Mouse (Mus musculus) left cerebral cortex, postnatal 4 days (tissue): ENCODE results near the gene Fam69a. TPM values are rescaled to one million over a fixed set of nuclear protein-coding genes. Genes with fewer than 3 reads are reported as not detected.
A peak's percentile ranks its signal among the peaks of the same experiment; 100 is the strongest.
"Not testable (repeated sequence)": the region's sequence is repeated elsewhere in the genome, so short reads cannot be mapped to it uniquely, and the experiment has no call there.

Experiments used
- DNase-seq: peaks from one replicate; pipeline ENCODE4 v3.0.0-alpha.2; 2022
- intact Hi-C: fragments of 180-260 bp; cut with DNase I; formaldehyde crosslinking; loops from one replicate; pipeline ENCODE4 v1.15.1; 2025
- total RNA-seq, 2 experiments: library from RNA; stranded (reverse); gene quantifications; 2 replicates each; pipeline ENCODE4 v1.2.3; 2021

The Fam69a gene
- total RNA-seq, 2 experiments from 2014 or later: 36.3 to 37.9 TPM

DNA sequence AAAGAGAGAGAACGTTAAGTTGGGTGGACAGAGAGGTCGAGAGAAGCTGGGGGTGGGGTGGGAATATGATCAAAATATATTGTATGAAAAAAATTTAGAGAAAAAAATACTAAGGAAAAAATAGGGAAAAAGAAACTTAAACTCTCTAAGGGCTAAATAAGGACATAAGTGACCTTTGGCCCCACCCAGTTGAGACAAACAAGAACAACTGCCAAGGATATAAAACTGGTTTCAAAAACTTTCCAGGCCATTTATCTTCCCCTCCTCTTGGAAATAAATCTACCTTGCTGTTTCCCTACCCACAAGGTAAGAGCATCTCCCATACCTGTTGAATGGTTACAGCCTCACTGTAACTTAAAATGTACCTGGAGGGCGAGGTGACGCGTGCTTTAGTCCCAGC, 2.9 kb downstream of the Fam69a start:
- DNase-seq: no peak
- intact Hi-C loops: no loop called here

DNA sequence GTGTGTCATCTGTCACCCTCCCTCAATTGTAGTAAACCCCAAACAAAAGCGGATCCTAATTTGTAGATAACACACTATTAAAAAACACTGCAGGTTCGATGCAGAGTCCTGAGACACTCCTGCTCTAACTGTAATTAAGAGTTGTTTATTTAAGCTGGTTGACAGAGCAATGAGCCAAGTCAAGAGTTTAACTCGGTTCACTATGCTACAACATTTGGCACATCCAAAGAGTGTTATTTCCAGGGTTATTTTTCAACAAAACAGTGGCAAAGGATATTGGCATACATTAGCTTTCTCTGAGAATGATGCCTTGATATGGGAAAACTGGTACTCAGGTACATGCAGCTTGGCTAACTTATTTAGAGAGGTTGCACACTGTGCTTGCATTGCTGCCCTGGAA, 4.9 kb downstream of the Fam69a start:
- intact Hi-C loops: no loop called here
- no peak for DNase-seq

DNA sequence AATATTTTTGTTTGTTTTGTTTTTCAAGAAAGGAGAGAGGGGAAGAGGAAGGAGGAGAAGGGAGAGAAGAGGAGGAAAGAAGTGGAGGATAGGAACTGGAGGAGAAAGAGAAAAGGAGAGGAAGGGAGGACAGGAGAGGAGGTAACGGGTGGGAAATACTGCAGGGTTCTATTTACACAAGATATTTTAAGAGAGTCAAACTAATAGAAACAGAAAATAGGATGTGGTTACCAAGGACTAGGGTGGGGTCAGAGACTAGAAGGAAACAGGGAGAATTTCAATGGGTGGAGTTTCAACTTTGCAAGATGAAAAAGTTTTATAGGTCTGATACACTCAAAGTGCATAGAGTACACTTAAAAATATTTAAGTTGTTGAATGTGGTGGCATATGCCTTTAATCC, 7.0 kb downstream of the Fam69a start:
- no peak for DNase-seq
- intact Hi-C loops: no loop called here

DNA sequence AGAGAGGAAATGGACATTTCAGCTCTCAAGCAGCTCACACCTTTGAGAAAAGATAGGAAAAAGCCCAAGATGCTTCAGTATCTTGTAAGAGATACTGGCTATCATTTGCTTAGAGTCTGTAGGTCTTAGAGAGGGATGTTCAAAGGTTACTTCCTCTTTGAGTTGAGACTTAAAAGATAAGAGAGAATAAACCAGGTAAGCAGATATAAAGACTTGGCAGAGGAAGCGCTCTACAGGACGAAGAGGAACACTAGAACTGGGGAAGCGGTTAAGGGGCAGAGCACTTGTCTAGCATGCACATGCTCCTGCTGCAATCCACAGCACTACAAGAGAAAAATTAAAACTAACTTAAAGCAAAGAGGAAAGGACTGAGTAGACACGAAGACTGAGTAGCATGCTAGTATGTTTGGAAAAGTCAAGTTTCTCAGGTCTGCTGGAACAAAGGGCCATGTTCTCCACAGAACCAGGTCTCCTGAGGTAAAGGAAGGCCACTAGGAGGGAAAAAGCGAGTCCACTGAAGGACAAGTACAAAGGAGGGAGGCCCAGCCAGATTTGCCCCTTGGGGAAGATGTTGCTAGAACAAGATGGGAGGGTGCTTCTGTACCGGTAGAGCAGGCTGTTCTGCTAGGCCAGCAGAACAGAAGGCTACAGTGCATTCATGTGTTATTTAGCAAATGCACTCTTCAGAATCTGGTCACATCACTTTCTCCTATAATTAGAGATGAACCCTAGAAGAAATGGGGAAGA, 8.4 kb downstream of the Fam69a start:
- intact Hi-C loops: no loop called here

DNA sequence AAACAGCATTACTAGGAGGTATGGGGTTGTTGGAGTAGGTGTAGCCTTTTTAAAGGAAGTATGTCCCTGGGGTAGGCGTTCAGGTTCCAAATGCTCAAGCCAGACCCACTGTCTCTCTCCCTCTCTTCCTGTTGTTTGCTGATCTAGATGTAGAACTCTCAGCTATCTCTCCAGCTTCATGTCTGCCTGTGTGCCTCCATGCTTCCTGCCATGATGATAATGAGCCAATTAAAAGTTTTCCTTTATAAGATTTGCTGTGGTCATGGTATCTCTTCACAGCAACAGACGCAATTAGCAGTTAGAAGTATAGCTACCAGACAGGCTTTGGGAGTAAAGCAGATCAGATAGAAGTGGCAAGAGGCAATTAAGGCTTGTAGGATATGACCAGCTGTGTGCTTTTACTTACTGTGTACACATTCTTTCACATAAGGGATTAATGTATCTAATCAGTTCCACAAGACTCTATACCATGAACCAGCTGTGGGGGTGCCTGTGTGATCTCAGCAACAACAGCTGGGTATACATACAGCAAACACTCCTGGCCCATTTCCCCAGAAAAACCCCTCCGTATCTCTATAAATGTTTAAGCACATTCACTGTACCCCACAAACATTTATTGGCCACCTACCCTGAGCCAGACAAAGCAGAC, 9.1 kb downstream of the Fam69a start:
- no peak for DNase-seq
- intact Hi-C loops: no loop called here

More for the DNA sequence above, 8.4 kb downstream of the Fam69a start:
- no peak for DNase-seq

DNA sequence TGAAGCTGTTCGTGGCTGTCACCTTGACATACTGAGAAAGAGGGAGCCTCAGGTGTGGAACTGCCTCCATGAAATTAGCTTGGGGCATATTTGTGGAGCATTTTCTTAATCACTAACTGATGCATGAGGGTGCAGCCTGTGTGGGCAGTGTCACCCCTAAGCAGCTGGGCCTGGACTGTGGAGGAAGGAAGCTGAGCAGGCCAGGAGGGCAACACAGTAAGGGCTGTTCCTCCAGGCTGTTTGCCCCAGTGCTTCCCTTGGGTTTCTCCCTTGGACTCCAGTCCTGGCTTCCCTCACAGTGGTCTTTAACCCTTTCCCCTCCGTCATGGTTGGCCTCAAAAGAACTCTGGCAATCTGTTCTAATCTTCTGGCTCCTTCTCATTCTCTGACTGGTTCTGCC, 13.6 kb downstream of the Fam69a start:
- DNase-seq: no peak
- intact Hi-C loops: no loop called here

DNA sequence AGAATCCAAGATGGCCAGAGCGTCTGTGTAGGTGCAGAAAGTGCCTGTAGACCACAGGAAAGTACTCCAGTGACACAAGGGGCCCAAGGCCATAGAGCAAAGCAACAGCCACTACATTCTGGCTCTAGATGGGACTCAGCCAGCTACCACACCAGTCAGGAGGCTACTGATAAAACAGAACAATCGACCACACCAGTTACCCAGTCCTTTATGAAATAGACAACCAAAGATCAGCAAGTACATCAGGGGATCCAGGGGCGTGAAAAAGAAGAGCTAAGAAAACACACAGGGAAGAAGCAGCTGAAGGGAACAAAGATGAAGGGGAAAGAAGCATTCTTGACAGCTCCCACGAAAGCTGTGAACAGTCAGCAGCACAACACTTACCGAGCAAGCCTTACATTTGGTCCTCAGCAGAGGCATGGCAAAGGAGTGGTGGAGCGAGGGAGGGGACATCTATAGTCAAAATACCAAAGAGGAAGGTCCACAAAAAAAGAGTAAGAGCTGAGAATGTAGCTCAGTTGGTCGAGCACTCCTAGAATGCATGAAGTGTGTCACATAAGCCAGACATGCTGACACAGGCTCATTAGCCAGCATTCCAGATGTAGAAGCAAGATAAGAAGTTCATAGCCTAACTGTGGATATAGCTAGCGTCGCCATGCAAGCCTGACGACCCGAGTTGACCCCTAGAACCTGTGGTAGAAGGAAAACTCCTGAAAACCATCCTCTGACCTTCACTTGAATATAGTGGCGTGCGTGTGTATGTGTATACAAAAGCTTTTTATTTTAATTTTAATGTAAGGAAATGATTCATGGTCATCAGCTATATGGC, 14.2 kb downstream of the Fam69a start:
- intact Hi-C loops: no loop called here
- no peak for DNase-seq

DNA sequence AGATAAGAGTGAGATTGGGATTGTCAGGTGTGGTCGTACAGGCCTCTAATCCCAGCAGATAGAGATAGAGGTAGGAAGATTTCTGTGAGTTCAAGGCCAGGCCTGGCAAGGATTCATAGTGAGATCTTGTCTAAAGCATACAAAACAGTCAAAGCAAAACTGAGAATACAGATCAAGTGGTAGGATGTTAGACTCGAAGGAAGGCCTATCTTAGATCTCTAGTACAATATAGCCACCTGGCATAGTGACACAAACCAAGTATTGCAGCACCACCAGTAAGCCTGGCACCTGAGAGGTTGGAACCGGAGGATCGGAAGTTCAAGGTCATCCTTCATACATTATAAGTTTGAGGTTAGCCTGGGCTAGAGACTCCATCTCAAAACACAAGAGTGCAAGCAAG, 15.8 kb downstream of the Fam69a start:
- intact Hi-C loops: no loop called here
- DNase-seq: no peak

DNA sequence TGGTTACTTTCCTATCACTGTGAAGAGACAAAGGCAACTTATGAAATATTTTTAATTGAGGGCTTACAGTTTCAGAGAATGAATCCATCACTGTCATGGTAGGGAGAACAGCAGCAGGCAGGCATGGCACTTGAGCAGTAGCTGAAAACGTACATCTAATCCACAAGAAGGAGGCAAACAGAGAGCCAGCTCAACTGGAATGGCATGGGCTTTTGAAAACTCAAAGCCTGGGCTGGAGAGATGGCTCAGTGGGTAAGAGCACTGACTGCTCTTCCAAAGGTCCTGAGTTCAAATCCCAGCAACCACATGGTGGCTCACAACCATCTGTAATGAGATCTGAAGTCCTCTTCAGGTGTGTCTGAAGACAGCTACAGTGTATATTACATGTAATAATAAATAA, 17.1 kb downstream of the Fam69a start:
- intact Hi-C loops, DNase-seq: not testable (repeated sequence)

DNA sequence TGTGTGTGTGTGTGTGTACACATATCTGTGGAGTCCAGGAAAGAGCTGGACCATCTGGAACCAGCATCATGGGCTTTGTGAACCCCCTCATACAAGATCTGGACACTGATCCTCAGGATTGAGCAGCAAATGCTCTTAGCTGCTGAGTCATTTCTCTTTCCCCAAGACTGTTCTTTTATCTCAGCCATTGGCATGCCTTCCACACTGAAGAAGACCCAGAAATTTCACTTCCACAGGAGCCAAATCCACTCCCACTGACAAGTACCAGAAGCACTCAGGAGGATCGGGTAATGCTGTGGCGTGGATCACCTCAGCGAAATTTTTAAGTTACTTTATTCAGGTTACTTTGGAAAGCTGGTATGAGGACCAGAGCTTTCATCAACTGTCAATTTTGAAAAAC, 18.8 kb downstream of the Fam69a start:
- intact Hi-C loops: no loop called here
- DNase-seq: no peak

DNA sequence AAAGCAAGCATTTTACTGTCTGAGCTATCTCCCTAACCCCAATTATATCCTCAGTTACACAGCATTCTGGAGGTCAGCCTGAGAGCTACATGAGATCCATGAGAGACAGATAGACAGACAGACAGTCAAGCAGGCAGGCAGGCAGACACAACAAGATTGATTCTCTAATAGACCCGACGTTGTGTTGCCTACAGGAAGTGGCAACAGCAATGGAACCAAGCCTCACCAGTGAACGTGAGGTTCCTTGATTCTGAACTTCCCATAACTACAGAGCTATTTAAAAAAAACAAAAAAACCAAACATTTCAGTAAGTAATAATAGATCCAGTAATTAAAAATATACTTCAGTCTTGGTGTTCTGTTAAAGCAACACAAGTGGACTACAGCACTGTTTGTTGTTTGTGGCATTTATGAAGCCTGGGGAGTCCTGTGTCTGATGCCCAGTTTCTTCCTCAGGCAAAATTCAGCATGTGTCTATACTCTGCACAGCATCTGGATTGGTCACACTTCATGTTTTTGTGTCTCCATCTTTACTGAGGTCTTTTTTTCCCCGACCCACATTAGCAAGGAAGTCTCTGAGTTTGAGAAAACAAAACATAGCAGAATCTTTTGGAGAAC, 19.9 kb downstream of the Fam69a start:
- intact Hi-C loops: no loop called here
- DNase-seq: no peak

DNA sequence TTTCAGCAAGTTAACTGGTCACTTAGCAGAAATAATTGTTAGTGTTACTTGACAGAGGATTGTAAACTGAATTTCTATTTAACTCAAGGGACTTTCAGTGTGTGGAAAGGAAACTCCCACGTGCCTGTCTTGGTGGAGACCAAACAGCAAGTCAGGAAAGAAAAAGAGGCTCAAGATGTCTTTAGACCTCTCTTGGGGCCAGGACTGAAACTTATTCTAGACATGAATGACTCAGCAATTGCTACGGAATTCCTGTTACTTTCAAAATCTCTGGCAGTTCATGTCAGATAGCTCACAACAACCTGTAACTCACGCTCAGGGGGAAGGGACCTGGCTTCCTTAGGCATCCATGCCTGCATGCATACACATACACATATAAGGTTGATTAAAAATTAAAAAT, 20.7 kb downstream of the Fam69a start:
- DNase-seq: no peak
- intact Hi-C loops: no loop called here

DNA sequence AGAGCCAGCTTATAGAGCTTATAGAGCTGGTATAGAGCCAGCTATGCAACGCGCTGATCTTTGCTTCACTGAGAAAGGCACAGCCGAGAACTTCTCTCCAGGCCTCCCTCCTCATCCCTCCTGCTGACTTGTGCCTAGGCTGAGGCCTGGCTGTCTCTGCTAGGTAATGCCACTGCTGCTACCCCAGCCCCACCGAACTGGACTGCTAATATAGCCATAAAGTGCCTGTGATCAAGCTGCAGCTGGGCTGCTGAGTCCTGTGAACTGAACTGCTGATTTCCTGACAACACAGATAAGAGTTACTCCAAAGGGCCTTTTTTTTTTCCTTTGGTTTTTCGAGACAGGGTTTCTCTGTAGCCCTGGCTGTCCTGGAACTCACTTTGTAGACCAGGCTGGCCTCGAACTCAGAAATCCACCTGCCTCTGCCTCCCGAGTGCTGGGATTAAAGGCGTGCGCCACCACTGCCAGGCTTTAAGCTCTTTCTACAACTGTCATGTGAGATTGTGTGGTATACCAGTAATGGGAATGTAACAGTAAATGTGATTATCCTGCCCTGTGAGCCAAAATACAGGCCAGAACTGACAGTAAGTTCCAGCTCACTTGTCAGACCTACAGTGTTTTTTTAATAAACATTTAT, 21.4 kb downstream of the Fam69a start:
- intact Hi-C loops: no loop called here
- no peak for DNase-seq

DNA sequence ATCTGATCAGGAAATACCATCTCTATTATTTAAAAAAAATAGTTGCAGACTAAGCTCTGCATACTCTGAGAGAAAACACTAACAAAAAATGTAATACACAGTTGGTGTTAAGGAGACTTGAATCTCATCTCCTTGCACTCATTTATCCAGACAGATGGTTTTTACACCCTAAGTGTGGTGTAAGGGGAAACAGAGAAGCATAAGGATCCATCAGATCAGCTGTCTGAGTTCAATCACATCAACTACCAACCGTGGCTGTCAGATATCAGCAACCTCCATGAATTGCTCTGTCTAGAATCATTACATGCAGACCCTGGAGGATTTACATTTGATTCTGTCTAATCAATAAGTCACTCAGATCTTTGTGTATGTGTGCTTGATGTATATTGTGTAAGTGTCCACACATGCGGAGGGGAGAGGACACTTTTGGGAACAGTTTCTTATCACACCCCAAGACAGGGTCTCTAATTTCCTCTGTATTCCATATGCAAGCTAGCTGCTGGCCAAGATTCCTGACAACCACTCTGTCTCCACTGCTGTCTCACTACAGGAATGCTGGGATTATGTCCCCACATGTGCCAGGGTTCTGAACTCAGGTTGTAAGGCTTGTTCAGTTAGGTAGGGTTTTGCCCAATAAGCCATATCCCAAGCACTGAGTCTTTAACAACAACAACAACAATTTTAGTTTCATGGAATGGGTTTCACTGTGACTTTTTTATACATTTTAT, 22.7 kb downstream of the Fam69a start:
- DNase-seq: no peak
- intact Hi-C loops: no loop called here

DNA sequence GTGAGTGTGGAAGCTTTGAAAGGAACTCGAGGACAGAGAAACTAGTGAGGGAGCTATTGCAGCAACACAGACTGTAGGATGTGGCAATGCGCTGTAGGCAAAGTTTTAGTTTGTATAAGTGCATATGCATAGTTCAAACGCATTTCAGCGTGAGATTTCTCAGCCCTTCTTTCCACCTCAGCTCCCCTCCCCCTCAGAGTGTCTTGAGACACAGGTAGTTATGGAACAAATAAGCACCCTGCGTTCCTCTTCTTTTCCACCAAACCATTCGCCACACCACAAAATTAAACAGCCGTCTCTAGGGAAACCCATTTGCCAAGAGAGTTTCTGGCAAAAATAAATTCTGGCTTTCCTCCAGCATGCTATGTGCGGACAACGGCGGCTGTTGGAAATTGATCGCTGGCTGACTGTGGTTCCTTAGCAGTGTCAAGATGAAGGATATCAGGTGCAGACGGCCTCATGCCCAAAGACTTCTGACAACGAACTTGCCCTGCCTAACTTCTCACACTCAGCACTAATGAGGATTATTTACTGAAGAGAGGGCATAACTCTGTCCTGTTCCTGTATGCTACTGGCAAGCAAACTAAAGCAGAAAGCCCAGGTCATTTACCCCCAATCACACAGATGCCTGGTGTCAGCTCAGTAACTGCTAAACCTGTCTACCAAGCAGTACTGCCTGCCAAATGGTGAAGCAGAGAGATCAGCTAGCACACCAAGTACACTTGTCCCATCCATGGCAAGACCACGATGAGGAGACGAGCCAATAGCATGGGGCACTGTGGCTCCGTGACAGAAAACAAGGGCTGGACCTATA, 25.2 kb downstream of the Fam69a start:
- peak; percentile 47 for DNase-seq
- intact Hi-C loops: no loop called here

DNA sequence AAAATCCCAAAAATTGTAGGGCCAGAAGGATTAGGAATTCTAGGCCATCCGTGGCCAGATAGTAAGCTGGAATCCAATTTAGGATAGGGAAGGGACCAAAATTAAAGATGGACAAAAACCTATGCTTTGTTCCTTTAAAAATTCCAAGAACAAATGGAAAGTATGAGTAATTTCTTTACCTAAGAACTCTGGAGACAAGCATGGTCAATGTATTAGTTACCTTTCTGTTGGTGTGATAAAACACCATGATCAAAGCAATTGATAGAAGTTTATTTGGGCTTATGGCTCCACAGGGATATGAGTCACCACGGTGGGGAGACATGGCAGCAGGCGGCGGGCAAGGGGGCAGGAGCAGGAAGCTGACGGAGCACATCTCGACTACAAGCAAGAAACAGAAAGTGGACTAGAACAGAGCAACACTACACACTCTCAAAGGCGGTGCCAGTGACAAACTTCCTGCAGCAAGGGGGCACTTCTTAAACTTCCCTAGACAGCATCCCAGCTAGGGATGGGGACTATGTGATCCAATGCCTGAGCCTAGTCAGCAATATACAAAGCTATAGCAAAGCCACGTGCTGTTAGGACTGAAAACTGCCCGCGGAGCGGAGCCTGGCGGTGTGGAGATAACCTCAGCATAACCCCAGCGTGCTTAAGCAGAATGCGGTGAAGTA, 26.2 kb downstream of the Fam69a start:
- DNase-seq: no peak
- intact Hi-C loops: no loop called here

DNA sequence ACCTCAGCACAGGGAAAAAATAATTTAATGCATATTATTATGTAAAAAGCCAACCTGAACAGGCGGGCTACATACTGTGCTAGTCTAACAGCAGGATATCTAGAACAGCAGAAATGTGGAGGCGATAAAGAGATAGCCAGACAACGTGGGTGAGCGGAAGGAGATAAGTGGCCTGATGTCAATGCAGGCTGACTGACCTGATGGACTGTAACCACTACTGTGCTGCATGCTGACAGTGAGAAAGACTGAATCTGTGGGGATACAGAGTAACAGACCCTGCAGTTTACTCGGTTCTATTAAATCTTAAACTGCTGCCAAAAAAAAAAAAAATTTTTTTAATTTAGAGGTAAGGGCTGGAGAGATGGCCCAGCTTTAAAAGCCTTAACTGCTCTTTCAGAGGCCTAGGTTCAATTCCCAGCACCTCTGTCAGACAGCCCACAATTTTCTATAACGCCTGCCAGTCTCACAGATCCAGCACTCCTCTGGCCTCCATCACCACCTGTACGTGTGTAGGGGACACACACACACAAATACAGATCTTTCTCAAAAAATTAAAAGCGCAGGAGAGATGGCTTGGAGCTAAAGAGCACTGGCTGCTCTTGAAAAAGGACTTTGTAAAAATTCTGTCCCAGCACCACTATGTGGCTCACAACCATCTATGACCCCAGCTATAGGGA, 27.1 kb downstream of the Fam69a start:
- no peak for DNase-seq
- intact Hi-C loops: no loop called here

DNA sequence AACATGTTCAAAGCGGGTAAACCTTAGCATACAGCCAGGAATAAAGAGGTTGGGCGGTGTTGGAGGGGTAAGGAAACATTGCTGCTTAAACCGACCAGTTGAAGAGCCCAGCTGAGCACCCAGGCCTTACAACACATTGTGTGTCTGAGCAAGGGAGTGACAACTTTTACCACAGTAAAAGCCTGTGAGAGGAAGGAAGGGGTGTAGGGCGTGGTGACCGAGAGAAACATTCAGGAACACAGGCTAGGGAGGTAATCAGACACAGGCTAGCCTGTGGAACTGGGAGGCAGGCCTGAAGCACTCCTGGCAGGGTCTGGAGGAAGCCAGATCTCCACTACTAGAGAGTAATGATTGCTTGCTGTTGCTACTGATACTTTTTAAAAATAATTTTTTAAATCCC, 36.2 kb downstream of the Fam69a start:
- intact Hi-C loops: no loop called here
- no peak for DNase-seq
